Mouse (Mus musculus): ENCODE results near the gene Tfap2a. TPM values are rescaled to one million over a fixed set of nuclear protein-coding genes. Genes with fewer than 3 reads are reported as not detected.

Gene Tfap2a
- total RNA-seq, 2 experiments from 2014 or later = 0.45 TPM; not detected in 1

DNA sequence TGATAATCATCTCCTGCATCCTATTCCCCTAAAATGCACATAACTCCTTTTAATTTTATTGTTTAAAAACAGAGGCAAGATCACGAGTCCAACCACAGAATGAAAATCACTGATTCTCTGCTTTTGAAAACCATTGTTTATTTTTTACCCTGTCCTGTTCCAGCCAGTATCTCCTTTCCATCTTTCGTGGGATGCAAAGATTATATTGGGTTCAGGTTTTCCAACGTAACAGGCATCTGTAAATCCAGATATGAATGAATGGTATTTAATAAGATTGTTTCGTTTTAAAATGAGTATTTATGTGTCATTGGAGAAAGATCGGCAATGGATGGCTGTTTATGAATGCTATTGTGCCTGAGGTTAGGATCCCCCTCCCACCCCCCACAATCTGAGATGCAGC, 24.5 kb downstream of the Tfap2a start:
- DNase-seq (ENCODE audit: low spot score in 2 of 2) = no peak

DNA sequence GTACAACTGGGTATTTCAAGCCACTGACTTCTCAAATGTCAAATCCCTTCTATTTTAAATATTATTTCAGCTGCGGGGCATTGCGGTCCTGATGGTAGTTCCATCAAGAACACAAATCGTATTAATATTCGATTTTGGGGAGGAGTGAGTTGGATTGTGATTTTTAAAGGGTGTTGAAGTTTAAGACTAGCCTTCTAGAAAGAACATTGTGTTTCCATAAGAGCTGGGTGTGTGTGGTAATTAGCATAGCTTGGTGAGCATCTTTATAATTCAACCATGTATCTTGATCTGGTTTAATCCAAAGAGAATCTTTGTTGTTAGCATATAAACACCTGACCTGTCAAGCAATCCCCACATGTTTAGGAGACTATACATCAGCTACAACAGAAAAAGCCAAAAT, 24.9 kb downstream of the Tfap2a start:
- no peak for DNase-seq (ENCODE audit: low spot score in 2 of 2)

DNA sequence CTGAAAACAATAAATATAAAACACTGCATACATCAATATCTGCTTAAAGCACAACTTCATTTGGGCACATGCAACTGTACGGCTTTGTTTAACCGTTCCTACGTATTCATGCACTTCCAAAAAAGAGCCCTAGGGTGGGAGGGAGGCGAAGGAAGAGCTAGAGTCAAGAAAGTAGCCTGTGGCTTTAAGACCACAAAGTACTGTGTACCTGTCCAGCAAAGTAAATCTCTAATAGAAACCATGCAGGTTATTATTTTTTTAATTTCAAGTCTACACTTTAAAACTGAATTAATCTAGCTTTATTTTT, 25.7 kb downstream of the Tfap2a start:
- no peak for DNase-seq (ENCODE audit: low spot score in 2 of 2)

DNA sequence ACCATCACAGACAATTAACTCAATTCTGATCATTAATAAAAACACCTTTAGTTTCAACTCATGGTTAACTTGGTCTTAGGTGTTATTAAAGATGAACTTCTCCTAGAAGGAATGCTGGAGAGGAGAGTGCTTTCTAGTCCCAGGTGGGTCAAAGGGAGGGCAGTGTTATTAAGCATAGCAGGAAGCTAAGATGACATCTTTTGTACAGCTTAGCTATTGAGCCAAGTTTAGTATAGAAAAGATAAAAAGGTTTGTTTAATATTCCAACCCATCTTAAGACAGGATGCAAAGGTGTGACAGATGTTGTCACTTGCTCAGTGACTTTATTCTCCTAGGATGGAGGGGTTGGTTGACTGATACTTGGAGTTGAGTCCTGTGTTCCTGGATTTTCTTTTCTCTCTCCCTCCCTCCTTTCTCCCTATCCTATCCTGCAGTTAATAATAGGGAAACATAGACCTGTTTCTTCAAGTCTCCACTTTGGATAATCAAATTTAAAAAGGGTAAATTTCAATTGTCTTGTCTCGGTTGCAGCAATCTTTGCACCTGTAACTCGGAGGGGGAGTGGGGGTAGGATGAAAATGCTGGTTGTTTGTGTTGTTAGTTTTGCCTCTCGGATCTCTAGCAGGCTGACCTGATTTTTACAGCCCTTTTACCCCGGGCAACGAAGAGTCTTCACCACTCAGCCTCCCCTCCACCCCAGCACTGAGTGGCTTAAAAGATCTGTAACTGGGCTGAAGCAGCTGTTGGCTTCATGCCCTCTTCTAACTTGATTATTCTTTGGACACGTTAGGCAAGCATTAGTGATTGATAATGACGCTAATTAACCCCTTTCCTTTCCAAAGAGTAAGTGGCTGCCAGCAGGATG, 26.3 kb downstream of the Tfap2a start:
- no peak for DNase-seq (ENCODE audit: low spot score in 2 of 2)

DNA sequence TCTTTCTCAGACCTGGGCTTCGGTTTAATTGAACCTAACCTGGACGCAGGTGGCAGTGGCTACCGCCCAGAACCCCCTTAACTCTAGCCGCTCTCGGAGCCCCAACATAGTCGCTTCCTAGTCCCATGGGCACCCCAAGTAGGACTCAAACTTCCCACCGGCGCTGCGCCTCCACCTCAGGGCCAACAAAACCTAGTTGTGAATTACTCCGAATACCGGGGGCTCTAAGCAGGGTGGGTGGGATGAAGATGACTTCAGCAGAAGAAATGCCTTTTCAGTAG, 28.2 kb downstream of the Tfap2a start:
- DNase-seq (ENCODE audit: low spot score in 2 of 2) = no peak

DNA sequence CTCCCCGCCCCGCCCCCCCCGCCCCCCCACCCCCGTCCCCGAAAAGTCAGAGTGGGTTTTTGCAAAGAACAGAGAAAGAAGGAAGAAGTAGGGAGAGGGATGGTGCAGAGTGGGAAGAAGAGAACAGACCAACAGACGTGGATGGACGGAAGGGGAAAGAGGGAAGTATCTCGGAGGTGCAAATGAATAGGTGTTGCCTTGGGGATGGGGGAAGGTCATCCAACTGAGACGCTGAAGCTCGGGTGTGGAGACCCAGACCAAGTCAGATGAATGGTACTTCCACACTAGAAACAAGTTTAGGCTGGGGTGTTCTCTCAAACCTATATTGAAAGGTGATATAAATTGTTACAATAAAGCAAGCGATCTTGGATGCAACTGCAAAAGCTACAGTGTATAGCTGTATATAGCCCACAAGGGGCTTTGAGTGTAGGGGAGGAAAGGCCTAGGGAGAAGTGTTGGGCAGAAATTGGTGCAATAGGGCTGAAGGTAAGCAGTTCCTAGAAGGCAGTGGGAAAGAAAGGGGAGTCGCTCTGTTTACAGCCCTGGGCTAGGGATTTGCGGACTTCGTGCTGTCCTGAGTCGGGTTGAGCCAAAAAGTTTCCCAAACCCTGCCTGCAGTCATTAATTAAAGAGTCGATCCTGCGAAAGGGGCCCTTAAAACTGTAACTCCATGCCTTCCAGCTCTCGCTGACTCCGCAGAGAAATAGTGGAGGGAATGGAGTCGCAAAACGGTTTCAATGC, 28.7 kb downstream of the Tfap2a start:
- DNase-seq (ENCODE audit: low spot score in 2 of 2) = no peak

DNA sequence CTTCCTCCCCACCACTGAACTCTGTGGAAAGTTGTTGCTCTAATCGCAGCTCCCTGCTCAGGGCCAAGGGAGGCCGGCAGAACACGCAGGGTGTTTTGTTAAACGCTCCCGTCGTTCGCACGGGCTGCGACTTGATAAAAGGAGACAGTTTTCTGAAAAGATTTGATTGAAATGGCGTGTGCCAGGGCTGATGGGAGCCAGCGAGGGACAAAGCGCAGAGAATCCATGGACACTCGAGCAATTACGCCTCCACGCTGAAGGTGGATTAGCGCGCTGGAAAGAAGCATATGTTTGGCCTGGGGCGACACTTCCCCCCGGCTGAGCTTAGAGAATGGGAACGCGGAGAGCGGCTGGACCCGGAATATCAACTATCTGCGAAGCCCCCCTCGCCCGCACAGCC, 29.3 kb downstream of the Tfap2a start:
- no peak for DNase-seq (ENCODE audit: low spot score in 2 of 2)

DNA sequence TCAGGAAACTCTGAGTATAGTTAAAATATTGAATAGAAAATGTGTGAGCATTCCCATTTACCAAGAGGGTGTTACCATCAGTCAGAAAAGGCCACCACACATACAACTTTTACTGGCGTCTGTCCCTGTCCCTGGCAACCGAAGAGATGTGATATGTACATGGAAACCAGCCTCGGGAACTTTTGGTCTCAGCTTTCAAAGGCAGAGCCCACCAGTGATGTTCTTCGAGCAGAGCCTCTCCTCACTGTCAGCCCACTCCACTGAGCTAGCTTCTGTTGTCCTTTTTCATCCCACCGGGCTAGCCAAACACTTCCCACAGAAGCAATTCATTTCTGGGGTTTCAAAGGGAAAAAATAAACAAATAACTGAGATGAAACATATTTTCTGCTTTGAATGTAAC, 29.9 kb downstream of the Tfap2a start:
- DNase-seq (ENCODE audit: low spot score in 2 of 2) = no peak

DNA sequence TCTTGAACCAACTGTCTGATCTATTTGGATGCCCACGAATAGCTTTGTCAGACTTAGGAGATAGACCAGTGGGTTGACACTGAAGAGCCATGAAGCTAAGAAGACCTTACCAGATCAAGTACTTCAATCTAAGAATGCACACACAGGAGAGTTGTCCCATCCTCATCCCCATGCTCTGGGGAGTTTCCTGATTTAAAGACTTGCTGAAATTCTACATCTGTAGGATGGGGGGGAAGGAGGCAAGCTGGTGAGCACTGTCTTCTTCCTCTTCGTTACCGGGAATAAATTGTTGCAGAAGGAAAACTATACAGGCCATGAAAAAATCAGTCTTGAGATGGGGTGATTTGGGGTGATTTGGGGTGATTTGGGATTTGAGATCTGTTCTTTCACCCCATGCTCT, 30.5 kb downstream of the Tfap2a start:
- DNase-seq (ENCODE audit: low spot score in 2 of 2) = no peak

DNA sequence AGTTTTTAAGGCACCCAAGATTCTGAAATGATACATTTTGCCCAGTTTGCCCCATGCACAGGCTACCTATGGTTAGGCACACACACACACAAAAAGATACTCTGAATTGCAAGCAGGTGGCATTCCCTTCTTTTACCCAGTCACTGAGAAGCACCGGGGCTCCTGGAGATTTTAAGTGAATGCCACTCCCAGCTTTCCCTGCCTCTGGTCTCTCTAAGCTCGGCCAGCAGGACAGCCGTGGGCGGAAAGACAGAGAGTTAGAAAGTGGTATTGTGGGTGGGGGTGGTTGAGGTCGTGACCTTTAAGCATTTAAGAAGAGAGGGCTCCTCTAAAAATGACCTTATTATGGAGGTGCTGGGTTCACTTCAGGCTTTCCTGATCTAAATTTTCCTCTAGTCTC, 31.6 kb downstream of the Tfap2a start:
- DNase-seq (ENCODE audit: low spot score in 2 of 2) = no peak

DNA sequence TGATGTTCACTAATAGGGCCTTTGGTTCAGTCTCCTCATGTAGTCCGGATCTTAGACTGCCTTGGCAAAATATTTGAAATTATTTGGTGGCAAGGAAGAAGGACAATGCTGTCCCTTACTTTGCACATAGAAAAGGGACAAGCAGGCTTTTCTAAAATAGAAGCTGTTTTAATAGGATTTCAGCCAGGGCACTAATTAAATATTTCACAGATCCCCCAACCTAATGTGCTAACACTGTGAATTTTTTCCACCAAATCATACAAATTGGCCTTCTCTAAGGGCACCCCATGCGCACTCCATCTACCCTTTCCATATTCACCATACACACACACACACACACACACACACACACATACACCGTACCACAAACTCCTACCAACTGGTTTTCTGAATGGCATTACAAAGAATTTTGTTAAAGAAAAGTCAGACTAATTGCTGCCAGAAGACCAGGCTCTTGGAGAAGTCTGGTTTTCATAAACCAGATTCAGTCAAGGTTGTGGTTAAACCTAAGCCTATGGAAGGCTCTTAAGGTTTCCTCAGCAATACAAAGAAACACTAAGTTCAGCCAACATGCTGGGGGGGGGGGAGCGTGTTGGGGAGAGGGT, 32.3 kb downstream of the Tfap2a start:
- no peak for DNase-seq (ENCODE audit: low spot score in 2 of 2)

DNA sequence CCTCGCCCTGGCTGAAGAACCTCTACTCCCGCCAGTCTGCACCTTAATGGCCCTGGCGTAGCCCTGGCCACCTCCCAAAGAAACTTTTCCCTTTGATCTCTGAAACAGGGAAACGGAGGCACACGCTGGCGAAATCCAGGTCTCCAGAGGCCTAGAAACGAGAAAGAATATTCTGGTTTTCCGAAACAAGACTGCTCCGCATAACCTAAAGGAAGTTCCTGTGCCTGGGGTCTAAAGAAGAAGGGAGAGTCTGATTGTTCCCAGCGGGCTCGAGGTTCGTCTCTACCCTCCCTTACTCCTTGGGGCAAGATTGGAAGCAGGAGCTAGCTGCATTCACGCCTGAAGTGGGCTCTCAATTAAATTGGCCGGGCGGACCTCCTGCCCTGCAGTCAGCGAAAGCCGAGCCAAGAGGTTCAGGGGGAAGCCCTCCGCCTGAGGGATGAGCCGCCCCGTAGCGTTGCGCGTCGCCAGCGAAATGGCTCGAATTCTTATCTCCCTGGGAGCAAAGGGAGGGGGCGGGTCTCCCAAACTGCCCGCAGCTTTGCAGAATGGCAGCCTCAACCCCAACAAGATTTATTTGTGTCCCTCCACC, 33.2 kb downstream of the Tfap2a start:
- DNase-seq (ENCODE audit: low spot score in 2 of 2) = no peak

DNA sequence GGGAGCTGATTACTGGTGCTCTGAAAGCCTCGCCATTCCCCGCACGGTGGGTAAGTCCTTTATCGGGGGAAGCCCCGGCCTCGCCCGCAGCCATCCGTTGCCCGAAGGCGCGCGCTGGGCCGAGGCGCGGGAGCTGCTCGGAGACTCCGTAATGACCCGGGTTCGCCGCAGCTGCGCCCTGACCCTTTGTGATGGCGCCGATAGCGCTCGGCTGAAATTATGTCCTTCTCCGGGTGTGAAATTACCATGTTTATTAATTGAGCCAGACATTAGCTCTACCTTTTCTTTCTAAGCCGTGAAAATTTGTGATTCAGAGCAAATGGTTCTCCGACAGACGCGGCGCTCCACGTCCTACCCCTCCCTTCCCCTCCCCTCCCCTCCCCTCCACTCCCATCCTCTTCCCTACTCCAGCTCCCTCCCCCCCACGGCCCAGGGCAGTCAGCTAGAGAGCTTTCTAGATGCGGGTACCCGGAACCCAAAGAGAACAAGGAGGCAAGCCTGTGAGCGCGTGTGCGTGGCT, 34.1 kb downstream of the Tfap2a start:
- DNase-seq (ENCODE audit: low spot score in 2 of 2) = no peak

DNA sequence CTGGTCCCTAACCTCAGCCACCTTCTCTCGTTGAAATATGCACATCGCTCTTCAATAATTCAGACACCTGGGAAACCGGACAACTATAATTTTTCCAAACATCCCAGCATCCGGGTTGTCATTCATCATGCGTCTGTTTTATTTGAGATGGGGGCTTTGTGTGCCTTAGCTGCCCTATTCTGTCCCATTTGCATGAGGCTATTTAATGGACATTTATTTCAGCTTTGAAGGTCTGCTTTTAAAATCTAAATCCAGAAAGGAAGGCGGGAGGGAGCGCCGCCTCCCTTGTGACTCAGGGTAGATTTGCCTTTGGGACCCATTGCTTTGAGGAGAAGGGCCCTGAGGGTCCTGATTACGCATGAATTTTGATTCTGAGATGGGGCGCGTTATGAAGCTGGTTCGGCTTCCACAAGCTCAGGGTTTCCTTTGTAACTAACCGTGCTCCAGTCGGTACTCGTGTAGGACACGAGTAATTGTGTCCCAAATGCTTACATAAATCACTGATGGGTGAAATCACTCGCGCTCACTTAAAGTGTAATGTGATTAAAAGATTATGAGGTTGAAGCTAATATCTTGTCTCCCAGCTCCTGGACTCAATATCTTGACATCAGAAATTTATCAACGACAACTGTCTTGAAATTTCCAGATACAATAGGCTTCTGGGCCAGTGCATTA, 34.9 kb downstream of the Tfap2a start:
- no peak for DNase-seq (ENCODE audit: low spot score in 2 of 2)

DNA sequence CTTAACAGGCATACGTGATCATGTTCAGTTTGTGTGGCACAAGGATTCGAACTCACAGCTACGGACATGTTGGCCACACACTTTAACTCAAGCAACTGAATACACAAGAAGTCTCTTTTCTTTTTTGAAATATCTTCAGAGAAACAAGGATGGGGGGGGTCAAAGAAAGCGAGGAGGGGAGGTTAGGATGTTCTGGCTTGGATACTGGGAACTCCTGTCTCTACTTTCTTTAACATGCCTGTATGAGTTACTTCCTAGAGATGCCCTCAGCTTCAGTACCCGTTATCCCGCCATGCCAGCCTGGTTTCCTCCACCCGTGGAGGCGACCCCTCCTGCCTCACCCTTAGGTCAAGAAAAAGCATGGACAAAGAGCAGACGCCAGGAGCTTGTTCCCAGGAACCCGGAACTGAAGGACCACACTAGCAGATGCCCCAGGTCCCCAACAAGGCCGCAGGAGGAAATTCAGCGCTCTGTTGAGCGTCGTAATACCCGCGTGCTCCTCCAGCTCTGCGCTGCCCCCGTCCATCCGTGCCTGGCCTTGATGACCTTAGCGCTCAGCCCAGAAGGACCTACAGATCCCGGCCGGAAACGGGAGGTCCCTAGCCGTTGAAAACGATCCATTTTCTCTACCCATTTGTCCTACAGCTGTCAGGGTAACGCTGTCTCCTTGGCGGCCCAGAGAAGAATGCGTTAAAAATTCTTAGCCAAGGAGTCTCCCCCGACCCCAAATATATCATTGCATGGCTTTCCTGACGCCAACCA, 35.6 kb downstream of the Tfap2a start:
- DNase-seq (ENCODE audit: low spot score in 2 of 2) = no peak

DNA sequence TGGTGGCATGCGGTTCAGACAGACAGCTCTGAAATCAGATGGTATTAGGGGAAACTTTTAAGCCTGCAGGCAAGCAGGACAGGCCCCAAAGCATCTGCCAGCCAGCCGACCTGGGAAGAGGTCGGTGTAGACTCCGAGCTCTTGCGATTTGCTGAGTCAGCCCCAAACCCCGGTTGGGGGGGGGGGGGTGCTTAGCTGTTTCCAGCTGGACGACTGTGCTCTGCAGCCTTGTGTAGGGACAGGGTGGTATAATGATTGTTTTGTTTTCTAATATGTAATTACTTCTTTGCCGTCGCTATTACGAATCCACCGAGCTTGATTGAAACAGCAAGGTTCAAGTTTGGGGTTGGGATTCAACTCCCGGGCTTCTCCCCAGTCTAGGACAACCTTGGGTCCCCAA, 36.5 kb downstream of the Tfap2a start:
- no peak for DNase-seq (ENCODE audit: low spot score in 2 of 2)

DNA sequence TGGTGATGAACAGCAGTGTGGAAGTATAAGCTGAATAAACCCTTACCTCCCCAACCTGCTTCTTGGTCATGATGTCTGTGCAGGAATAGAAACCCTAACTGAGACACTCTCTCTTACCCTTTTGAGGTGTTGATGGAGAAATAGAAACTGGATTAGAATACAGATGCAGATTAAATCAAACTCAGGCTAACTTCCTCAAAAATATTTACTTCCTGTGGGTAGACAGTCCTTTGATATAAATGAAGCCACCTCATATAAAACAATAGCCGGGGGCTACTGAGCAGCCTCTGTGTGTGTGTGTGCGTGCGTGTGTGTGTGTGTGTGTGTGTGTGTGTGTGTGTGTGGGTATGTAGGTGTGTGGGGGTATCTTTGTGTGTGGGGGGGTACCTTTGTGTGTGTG, 52.4 kb downstream of the Tfap2a start:
- no peak for DNase-seq (ENCODE audit: low spot score in 2 of 2)

DNA sequence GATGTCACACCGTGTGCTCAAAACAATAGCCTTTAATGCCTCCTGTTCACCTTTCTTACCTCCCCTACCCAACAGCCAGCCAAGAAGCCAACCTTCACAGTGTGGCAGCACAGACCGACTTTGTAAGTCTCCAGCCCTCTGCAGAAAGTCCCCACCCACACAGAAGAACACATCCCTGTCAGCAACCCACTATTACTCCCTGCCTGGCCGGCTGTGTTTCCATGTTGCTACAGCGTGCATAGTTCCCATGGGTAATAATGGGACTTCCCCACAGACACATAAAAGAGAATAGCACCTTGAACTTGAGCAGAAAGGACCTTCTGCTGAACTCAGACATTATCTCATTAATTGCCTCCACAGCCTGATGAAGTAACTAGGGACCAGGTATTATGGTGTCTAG, 61.4 kb downstream of the Tfap2a start:
- DNase-seq (ENCODE audit: low spot score in 2 of 2) = no peak
